Mouse (Mus musculus) lung, postnatal 0 days (tissue): ENCODE measurements at regions not wholly inside any gene's neighbourhood (a gene's known extent, or its start where the extent isn't known, plus 50 kb on each side); places are given as distances from the start of the nearest gene placed in this dataset.

Experiments used
- CTCF ChIP-seq: IDR thresholded peaks from 2 replicates; pipeline ENCODE4 v1.5.1; 2016; ENCODE audit warnings: antibody characterized with exemption, mild to moderate bottlenecking
- EP300 ChIP-seq: IDR thresholded peaks from 2 replicates; pipeline ENCODE4 v1.6.1; 2016; ENCODE audit warnings: antibody characterized with exemption, mild to moderate bottlenecking, control low read depth

GRCm38 (mm10) chr1:177366475-177366874, 75.7 kb upstream of the Zbtb18 start:
- no peak for TF ChIP-seq CTCF
- no peak for TF ChIP-seq EP300
